Mouse (Mus musculus): ENCODE results near the gene Golga5. TPM values are rescaled to one million over a fixed set of nuclear protein-coding genes. Genes with fewer than 3 reads are reported as not detected.

The Golga5 gene
- polyA plus RNA-seq, 1 experiment from 2014 or later, result 27.2 TPM

DNA sequence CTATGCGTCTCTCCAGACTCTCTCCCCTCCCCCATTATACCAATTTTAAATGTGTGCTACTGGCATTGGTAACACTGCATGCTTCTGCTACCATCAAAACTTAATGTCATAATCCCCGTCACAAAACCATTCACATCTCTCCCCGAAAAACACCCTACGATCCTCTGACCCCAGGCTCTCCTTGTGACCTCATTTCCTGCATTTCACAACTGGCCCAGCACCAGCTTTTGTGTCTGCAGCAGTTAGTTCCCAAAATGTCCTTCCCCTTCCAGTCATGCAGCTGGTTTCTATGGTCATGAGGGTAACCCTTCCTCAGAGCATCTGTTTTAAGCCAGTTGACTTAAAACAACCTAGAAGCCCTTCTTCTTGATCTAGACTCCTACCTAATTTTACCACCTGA is 23.5 kb upstream of the Golga5 start:
- Histone ChIP-seq H3K27me3 (ENCODE audit: control insufficient read depth, insufficient read depth, low read length) (no peaks in the 10 kb centered on the region), H3K4me1 (ENCODE audit: control insufficient read depth in 2 of 2, insufficient read depth in 2 of 2, low read length in 2 of 2) (no peaks in the 10 kb centered on the region), H3K4me2 (ENCODE audit: low read length) (no peak overlapping the region), H3K9me3 (ENCODE audit: control insufficient read depth, low read length) (no peaks in the 10 kb centered on the region), H3K27ac (replicated peaks in 1 of 2; ENCODE audit: control insufficient read depth in 1 of 2, insufficient read depth in 1 of 2, low read depth in 2 of 2, low read length in 2 of 2) (no peak overlapping the region), H3K9ac (ENCODE audit: low read length) (no peak overlapping the region), H3K4me3 (ENCODE audit: control insufficient read depth in 1 of 2, insufficient read depth in 1 of 2, low read depth in 1 of 2, low read length in 2 of 2) (no peak overlapping the region), H3K36me3 (ENCODE audit: control insufficient read depth, insufficient read depth, low read length) (no peaks in the 10 kb centered on the region)
- ATAC-seq (ENCODE audit: insufficient number of reproducible peaks, insufficient read depth, low FRiP score, low read depth), result no peak
- 58% methylated on average over 4 of the region's 4 CpGs for WGBS

DNA sequence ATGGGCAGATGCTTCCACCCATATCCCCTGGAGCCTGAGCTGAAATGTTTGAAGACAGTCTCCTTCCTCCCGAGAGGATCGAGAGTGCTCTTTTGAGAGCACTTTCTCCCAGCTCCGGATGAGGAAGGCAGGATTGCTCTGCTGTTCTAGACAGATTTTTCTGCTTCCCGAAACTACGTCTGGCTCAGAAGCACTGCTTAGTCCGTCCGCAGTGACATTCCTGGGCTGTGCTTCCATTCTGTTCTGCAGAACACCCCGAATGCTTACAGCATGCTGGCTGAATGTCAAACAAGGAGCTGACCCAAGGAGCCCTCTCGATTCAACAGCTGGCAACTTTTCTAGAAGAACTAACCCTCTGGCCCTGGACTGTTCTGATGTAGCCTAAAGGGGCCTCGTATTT is 18.5 kb upstream of the Golga5 start:
- ATAC-seq (ENCODE audit: insufficient number of reproducible peaks, insufficient read depth, low FRiP score, low read depth), result no peak
- Histone ChIP-seq H3K4me3 (ENCODE audit: control insufficient read depth in 1 of 2, insufficient read depth in 1 of 2, low read depth in 1 of 2, low read length in 2 of 2) (no peak overlapping the region), H3K36me3 (ENCODE audit: control insufficient read depth, insufficient read depth, low read length) (no peaks in the 10 kb centered on the region), H3K4me2 (ENCODE audit: low read length) (no peak overlapping the region), H3K9ac (ENCODE audit: low read length) (no peak overlapping the region), H3K9me3 (ENCODE audit: control insufficient read depth, low read length) (no peaks in the 10 kb centered on the region), H3K27me3 (ENCODE audit: control insufficient read depth, insufficient read depth, low read length) (no peaks in the 10 kb centered on the region), H3K4me1 (ENCODE audit: control insufficient read depth in 2 of 2, insufficient read depth in 2 of 2, low read length in 2 of 2) (0 out of 4 replicates have a peak, but pooled peaks cover 0 to 5% of the 10 kb centered on the region in 2 experiments), H3K27ac (replicated peaks in 1 of 2; ENCODE audit: control insufficient read depth in 1 of 2, insufficient read depth in 1 of 2, low read depth in 2 of 2, low read length in 2 of 2) (peak overlapping the region in 1 of 2 experiments; percentile 46; a peak in 2 of 4 replicates)
- 41% methylated on average over 10 of the region's 10 CpGs for WGBS

- H3K4me3 ChIP-seq (ENCODE audit: control insufficient read depth in 1 of 2, insufficient read depth in 1 of 2, low read depth in 1 of 2, low read length in 2 of 2), result no peak overlapping the region
- peak overlapping the region; percentile 46; a peak in 3 of 4 replicates for H3K27ac ChIP-seq (replicated peaks in 1 of 2; ENCODE audit: control insufficient read depth in 1 of 2, insufficient read depth in 1 of 2, low read depth in 2 of 2, low read length in 2 of 2)
- 68% methylated on average over 8 of the region's 8 CpGs for WGBS
- no peaks in the 10 kb centered on the region for H3K36me3 ChIP-seq (ENCODE audit: control insufficient read depth, insufficient read depth, low read length)
- H3K4me1 ChIP-seq (ENCODE audit: control insufficient read depth in 2 of 2, insufficient read depth in 2 of 2, low read length in 2 of 2), result 0 out of 4 replicates have a peak, but pooled peaks cover 0 to 5% of the 10 kb centered on the region in 2 experiments
- no peak for ATAC-seq (ENCODE audit: insufficient number of reproducible peaks, insufficient read depth, low FRiP score, low read depth)
- no peak overlapping the region for H3K9ac ChIP-seq (ENCODE audit: low read length)
- H3K9me3 ChIP-seq (ENCODE audit: control insufficient read depth, low read length), result no peaks in the 10 kb centered on the region
- H3K27me3 ChIP-seq (ENCODE audit: control insufficient read depth, insufficient read depth, low read length), result no peaks in the 10 kb centered on the region
- no peak overlapping the region for H3K4me2 ChIP-seq (ENCODE audit: low read length)
Measured at GRCm38 (mm10) chr12:102451126-102451851, 17.6 kb upstream of the Golga5 start.

DNA sequence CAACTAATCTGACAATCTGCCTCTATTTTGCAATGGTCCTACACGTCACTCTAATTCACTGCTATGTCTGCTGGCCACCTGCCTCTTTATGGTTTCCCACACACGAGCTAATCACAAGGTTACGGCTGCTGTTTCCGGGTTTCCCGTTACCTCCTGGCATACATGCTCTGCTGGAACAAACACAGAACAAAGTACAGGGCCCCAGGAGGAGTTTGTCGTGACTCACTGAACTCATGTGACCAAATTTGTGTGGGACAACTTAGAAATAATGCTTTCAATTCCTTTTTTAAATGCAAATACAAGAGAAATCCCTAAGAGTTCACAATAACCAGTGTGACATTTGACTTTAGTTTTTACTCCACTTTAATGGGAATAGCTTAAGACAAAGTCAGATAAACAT is 15.4 kb upstream of the Golga5 start:
- H3K9me3 ChIP-seq (ENCODE audit: control insufficient read depth, low read length), result no peaks in the 10 kb centered on the region
- H3K27me3 ChIP-seq (ENCODE audit: control insufficient read depth, insufficient read depth, low read length), result no peaks in the 10 kb centered on the region
- no peak overlapping the region for H3K4me3 ChIP-seq (ENCODE audit: control insufficient read depth in 1 of 2, insufficient read depth in 1 of 2, low read depth in 1 of 2, low read length in 2 of 2)
- no peak overlapping the region for H3K9ac ChIP-seq (ENCODE audit: low read length)
- H3K4me1 ChIP-seq (ENCODE audit: control insufficient read depth in 2 of 2, insufficient read depth in 2 of 2, low read length in 2 of 2), result 0 out of 4 replicates have a peak, but pooled peaks cover 0 to 5% of the 10 kb centered on the region in 2 experiments
- H3K27ac ChIP-seq (replicated peaks in 1 of 2; ENCODE audit: control insufficient read depth in 1 of 2, insufficient read depth in 1 of 2, low read depth in 2 of 2, low read length in 2 of 2), result peak overlapping the region in 1 of 2 experiments; percentile 24; a peak in 1 of 4 replicates
- H3K36me3 ChIP-seq (ENCODE audit: control insufficient read depth, insufficient read depth, low read length), result no peaks in the 10 kb centered on the region
- ATAC-seq (ENCODE audit: insufficient number of reproducible peaks, insufficient read depth, low FRiP score, low read depth), result no peak
- H3K4me2 ChIP-seq (ENCODE audit: low read length), result no peak overlapping the region
- WGBS, result 57% methylated on average over 6 of the region's 6 CpGs

DNA sequence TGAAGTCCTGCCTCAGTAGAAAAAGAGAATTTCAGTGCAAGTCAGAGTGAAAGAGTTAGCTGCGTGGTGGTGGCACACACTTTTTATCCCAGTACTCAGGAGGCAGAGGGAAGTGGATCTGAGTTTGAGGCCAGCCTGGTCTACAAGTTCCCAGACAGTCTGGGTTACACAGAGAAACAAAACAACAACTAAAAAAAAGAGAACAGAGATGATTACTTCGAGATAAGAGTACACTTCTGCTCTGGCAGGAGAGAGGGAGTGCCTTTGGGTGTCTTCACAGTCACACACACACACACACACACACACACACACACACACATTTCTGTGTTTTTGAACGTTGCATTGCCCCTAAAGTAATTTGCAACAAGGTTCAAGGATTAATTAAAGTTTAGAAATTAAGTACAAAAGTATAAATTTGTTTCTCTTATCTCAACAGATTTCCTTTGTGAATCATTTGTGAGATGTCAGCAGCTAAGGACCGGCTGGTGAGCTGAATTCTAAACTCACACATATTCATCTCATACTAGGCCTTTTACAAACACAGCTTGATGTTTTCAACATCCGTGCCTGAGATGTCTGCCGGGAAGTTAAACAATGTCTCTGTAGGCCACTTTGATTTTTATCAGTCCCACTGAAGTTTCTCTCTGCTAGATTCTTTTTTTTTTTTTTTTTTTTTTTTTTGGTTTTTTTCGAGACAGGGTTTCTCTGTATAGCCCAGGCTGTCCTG is 12.3 kb upstream of the Golga5 start:
- Histone ChIP-seq H3K4me2 (ENCODE audit: low read length) (no peak overlapping the region), H3K36me3 (ENCODE audit: control insufficient read depth, insufficient read depth, low read length) (no peaks in the 10 kb centered on the region), H3K9ac (ENCODE audit: low read length) (no peak overlapping the region), H3K4me3 (ENCODE audit: control insufficient read depth in 1 of 2, insufficient read depth in 1 of 2, low read depth in 1 of 2, low read length in 2 of 2) (no peak overlapping the region), H3K4me1 (ENCODE audit: control insufficient read depth in 2 of 2, insufficient read depth in 2 of 2, low read length in 2 of 2) (no peaks in the 10 kb centered on the region), H3K9me3 (ENCODE audit: control insufficient read depth, low read length) (no peaks in the 10 kb centered on the region), H3K27me3 (ENCODE audit: control insufficient read depth, insufficient read depth, low read length) (no peaks in the 10 kb centered on the region), H3K27ac (replicated peaks in 1 of 2; ENCODE audit: control insufficient read depth in 1 of 2, insufficient read depth in 1 of 2, low read depth in 2 of 2, low read length in 2 of 2) (no peak overlapping the region)
- ATAC-seq (ENCODE audit: insufficient number of reproducible peaks, insufficient read depth, low FRiP score, low read depth), result no peak
- WGBS, result 62% methylated on average over 7 of the region's 7 CpGs

GRCm38 (mm10) chr12:102460014-102460413 is 8.9 kb upstream of the Golga5 start:
- WGBS, result 58% methylated on average over 5 of the region's 5 CpGs
- Histone ChIP-seq H3K4me2 (ENCODE audit: low read length) (no peak overlapping the region), H3K4me3 (ENCODE audit: control insufficient read depth in 1 of 2, insufficient read depth in 1 of 2, low read depth in 1 of 2, low read length in 2 of 2) (no peak overlapping the region), H3K27me3 (ENCODE audit: control insufficient read depth, insufficient read depth, low read length) (no peaks in the 10 kb centered on the region), H3K9ac (ENCODE audit: low read length) (no peak overlapping the region), H3K9me3 (ENCODE audit: control insufficient read depth, low read length) (no peaks in the 10 kb centered on the region), H3K27ac (replicated peaks in 1 of 2; ENCODE audit: control insufficient read depth in 1 of 2, insufficient read depth in 1 of 2, low read depth in 2 of 2, low read length in 2 of 2) (no peak overlapping the region), H3K36me3 (ENCODE audit: control insufficient read depth, insufficient read depth, low read length) (no peaks in the 10 kb centered on the region), H3K4me1 (ENCODE audit: control insufficient read depth in 2 of 2, insufficient read depth in 2 of 2, low read length in 2 of 2) (peaks cover 0 to 2% of the 10 kb centered on the region in 2 experiments; a peak in 1 of 4 replicates)
- ATAC-seq (ENCODE audit: insufficient number of reproducible peaks, insufficient read depth, low FRiP score, low read depth), result no peak

GRCm38 (mm10) chr12:102461177-102461576 is 7.8 kb upstream of the Golga5 start:
- no peak for ATAC-seq (ENCODE audit: insufficient number of reproducible peaks, insufficient read depth, low FRiP score, low read depth)
- Histone ChIP-seq H3K27ac (replicated peaks in 1 of 2; ENCODE audit: control insufficient read depth in 1 of 2, insufficient read depth in 1 of 2, low read depth in 2 of 2, low read length in 2 of 2) (no peak overlapping the region), H3K9me3 (ENCODE audit: control insufficient read depth, low read length) (no peaks in the 10 kb centered on the region), H3K9ac (ENCODE audit: low read length) (no peak overlapping the region), H3K4me2 (ENCODE audit: low read length) (no peak overlapping the region), H3K36me3 (ENCODE audit: control insufficient read depth, insufficient read depth, low read length) (no peaks in the 10 kb centered on the region), H3K4me3 (ENCODE audit: control insufficient read depth in 1 of 2, insufficient read depth in 1 of 2, low read depth in 1 of 2, low read length in 2 of 2) (no peak overlapping the region), H3K27me3 (ENCODE audit: control insufficient read depth, insufficient read depth, low read length) (no peaks in the 10 kb centered on the region), H3K4me1 (ENCODE audit: control insufficient read depth in 2 of 2, insufficient read depth in 2 of 2, low read length in 2 of 2) (peaks cover 0 to 2% of the 10 kb centered on the region in 2 experiments; a peak in 1 of 4 replicates)
- WGBS, result 57% methylated on average over 5 of the region's 5 CpGs
